Mouse (Mus musculus) erythroblast, embryonic 14.5 days (primary cell): ENCODE measurements around the gene Clptm1.

Source experiments
- GATA1 ChIP-seq: IDR thresholded peaks from 2 replicates; pipeline ENCODE4 v1.6.1; 2012; ENCODE audit warnings: low read length, inconsistent platforms, mixed read lengths
- TAL1 ChIP-seq: IDR thresholded peaks from 3 replicates; pipeline ENCODE4 v1.6.1; 2012; ENCODE audit warnings: low read length, inconsistent platforms, mixed read lengths

- TF ChIP-seq GATA1 (no peak), TAL1 (no peak)
Observed at GRCm38 (mm10) chr7:19628536-19629360, 36.1 kb downstream of the Clptm1 start.
